Mouse (Mus musculus) hindbrain, embryonic 14.5 days (tissue): ENCODE results near the gene Myo1h. TPM values are rescaled to one million over a fixed set of nuclear protein-coding genes. Genes with fewer than 3 reads are reported as not detected.

Experiments
- ATAC-seq: fragments of 200-750 bp; cut with Nextera tagmentation; 2 replicates; pipeline ENCODE4 v1.8.0; 2017; ENCODE audit warnings: moderate number of reproducible peaks, mild to moderate bottlenecking, moderate TSS enrichment, moderate library complexity; ENCODE audit not compliant: low FRiP score
- DNase-seq: peaks from one replicate; pipeline ENCODE4 v3.0.0-alpha.2; 2015; ENCODE audit warnings: low spot score
- H3K27ac ChIP-seq: fragments of 300-500 bp; sonication (generic); 2 replicates; pipeline ENCODE4 v1.5.1; 2014; ENCODE audit warnings: mild to moderate bottlenecking, moderate library complexity
- H3K27me3 ChIP-seq: fragments of 300-500 bp; sonication (generic); 2 replicates; pipeline ENCODE4 v1.6.1; 2014; ENCODE audit warnings: mild to moderate bottlenecking, low read length, mixed read lengths; ENCODE audit not compliant: control insufficient read depth, insufficient read depth
- H3K36me3 ChIP-seq: fragments of 300-500 bp; sonication (generic); replicated peaks from 2 replicates; pipeline ENCODE4 v1.6.1; 2014; ENCODE audit not compliant: control insufficient read depth, insufficient read depth
- H3K4me1 ChIP-seq: fragments of 300-500 bp; sonication (generic); replicated peaks from 2 replicates; pipeline ENCODE4 v1.6.1; 2014; ENCODE audit warnings: antibody characterized with exemption, low read length, mixed read lengths; ENCODE audit not compliant: control insufficient read depth, insufficient read depth
- H3K4me2 ChIP-seq: fragments of 300-500 bp; sonication (generic); replicated peaks from 2 replicates; pipeline ENCODE4 v1.6.1; 2014; ENCODE audit warnings: mild to moderate bottlenecking, moderate library complexity
- H3K4me3 ChIP-seq: fragments of 300-500 bp; sonication (generic); replicated peaks from 2 replicates; pipeline ENCODE4 v1.5.1; 2014; ENCODE audit warnings: mild to moderate bottlenecking, low read length
- H3K9ac ChIP-seq: fragments of 300-500 bp; sonication (generic); 2 replicates; pipeline ENCODE4 v1.6.1; 2014
- H3K9me3 ChIP-seq: fragments of 300-500 bp; sonication (generic); 2 replicates; pipeline ENCODE4 v1.6.1; 2016; ENCODE audit warnings: low read length; ENCODE audit not compliant: control insufficient read depth
- WGBS: fragments of 180-500 bp; shearing (Covaris S2); extraction: QIAGEN DNeasy Blood & Tissue Kit; methylation state at CpG from one replicate; pipeline ENCODE4 v1.1.7; 2014; 5-methylcytosine and 5-hydroxymethylcytosine counted together
- microRNA-seq: library from miRNA; unstranded; fragments of <30 nt; microRNA quantifications from one replicate; pipeline ENCODE4, GENCODE M21; 2016
- polyA plus RNA-seq: library from polyadenylated mRNA; unstranded; fragments of >200 nt; fragmentation: Nextera tagmentation; extraction: Ambion mirVana; gene quantifications from 2 replicates; pipeline ENCODE4 v1.2.1, GENCODE M21; 2014

The Myo1h gene
- polyA plus RNA-seq, 1 experiment from 2014 or later, result 0.64 TPM

- Histone ChIP-seq H3K4me2 (no peak overlapping the region), H3K4me1 (no peaks in the 10 kb centered on the region), H3K9ac (no peak overlapping the region), H3K36me3 (peaks cover 100% of the 10 kb centered on the region), H3K27ac (no peak overlapping the region), H3K27me3 (no peaks in the 10 kb centered on the region), H3K9me3 (no peaks in the 10 kb centered on the region), H3K4me3 (no peak overlapping the region)
- 85% methylated on average over 10 of the region's 10 CpGs for WGBS
- DNase-seq, result no peak
- no peak for ATAC-seq
Measured at GRCm38 (mm10) chr5:114407269-114407668, 118.3 kb downstream of the Myo1h start.

GRCm38 (mm10) chr5:114407810-114408209 lies 118.8 kb downstream of the Myo1h start:
- no peak for ATAC-seq
- Histone ChIP-seq H3K4me1 (no peaks in the 10 kb centered on the region), H3K9ac (no peak overlapping the region), H3K36me3 (peaks cover 100% of the 10 kb centered on the region), H3K27me3 (no peaks in the 10 kb centered on the region), H3K4me2 (no peak overlapping the region), H3K9me3 (no peaks in the 10 kb centered on the region), H3K4me3 (no peak overlapping the region), H3K27ac (no peak overlapping the region)
- WGBS, result 92% methylated on average over 9 of the region's 9 CpGs
- no peak for DNase-seq

GRCm38 (mm10) chr5:114408846-114409245 lies 119.9 kb downstream of the Myo1h start:
- peaks cover 100% of the 10 kb centered on the region for H3K36me3 ChIP-seq
- WGBS, result 97% methylated on average over 11 of the region's 11 CpGs
- no peak overlapping the region for H3K4me2 ChIP-seq
- no peaks in the 10 kb centered on the region for H3K9me3 ChIP-seq
- H3K27me3 ChIP-seq, result no peaks in the 10 kb centered on the region
- ATAC-seq (no peak), DNase-seq (no peak)
- no peaks in the 10 kb centered on the region for H3K4me1 ChIP-seq
- no peak overlapping the region for H3K9ac ChIP-seq
- H3K4me3 ChIP-seq, result no peak overlapping the region
- no peak overlapping the region for H3K27ac ChIP-seq

GRCm38 (mm10) chr5:114410429-114410828 lies 121.5 kb downstream of the Myo1h start:
- WGBS, result 91% methylated on average over 13 of the region's 13 CpGs
- DNase-seq, result no peak
- H3K36me3 ChIP-seq, result peaks cover 100% of the 10 kb centered on the region

GRCm38 (mm10) chr5:114412361-114412998 lies 123.5 kb downstream of the Myo1h start:
- no peaks in the 10 kb centered on the region for H3K27me3 ChIP-seq
- no peak overlapping the region for H3K4me3 ChIP-seq
- ATAC-seq, result no peak
- no peaks in the 10 kb centered on the region for H3K4me1 ChIP-seq
- no peak for DNase-seq
- H3K9me3 ChIP-seq, result no peaks in the 10 kb centered on the region
- H3K27ac ChIP-seq, result no peak overlapping the region
- H3K9ac ChIP-seq, result no peak overlapping the region
- peaks cover 100% of the 10 kb centered on the region for H3K36me3 ChIP-seq
- WGBS, result 86% methylated on average over 23 of the region's 23 CpGs
- no peak overlapping the region for H3K4me2 ChIP-seq

More at GRCm38 (mm10) chr5:114410429-114410828, 121.5 kb downstream of the Myo1h start:
- no peaks in the 10 kb centered on the region for H3K9me3 ChIP-seq
- no peak overlapping the region for H3K27ac ChIP-seq
- no peaks in the 10 kb centered on the region for H3K27me3 ChIP-seq
- H3K4me2 ChIP-seq, result no peak overlapping the region
- no peak for ATAC-seq
- H3K4me1 ChIP-seq, result no peaks in the 10 kb centered on the region
- H3K4me3 ChIP-seq, result no peak overlapping the region
- no peak overlapping the region for H3K9ac ChIP-seq

GRCm38 (mm10) chr5:114413067-114413735 lies 124.2 kb downstream of the Myo1h start:
- H3K4me1 ChIP-seq, result no peaks in the 10 kb centered on the region
- WGBS, result 84% methylated on average over 16 of the region's 16 CpGs

More at GRCm38 (mm10) chr5:114413067-114413735, 124.2 kb downstream of the Myo1h start:
- Histone ChIP-seq H3K9me3 (no peaks in the 10 kb centered on the region), H3K27me3 (no peaks in the 10 kb centered on the region), H3K4me2 (no peak overlapping the region), H3K4me3 (no peak overlapping the region), H3K9ac (no peak overlapping the region), H3K36me3 (peaks cover 100% of the 10 kb centered on the region), H3K27ac (no peak overlapping the region)
- DNase-seq (no peak), ATAC-seq (no peak)

Small RNA genes lying within 50 kb of the gene (microRNA-seq; reads per million reads assigned to microRNA genes)
- not detected for gene Mir7027

Other genes starting within 250 kb of the Myo1h start
- 15.3 and 16.6 TPM in 2 replicates for gene Usp30, start 223.7 kb upstream of the Myo1h start, polyA plus RNA-seq
- 83.0 and 87.8 TPM in 2 replicates for gene Svop, start 197.6 kb upstream of the Myo1h start, polyA plus RNA-seq
- gene Alkbh2, start 160.9 kb upstream of the Myo1h start, polyA plus RNA-seq, result 6.2 and 7.1 TPM in 2 replicates
- 5.4 and 6.5 TPM in 2 replicates for gene Ung, start 158.8 kb upstream of the Myo1h start, polyA plus RNA-seq
- 3.6 and 3.7 TPM in 2 replicates for gene Acacb, start 142.6 kb upstream of the Myo1h start, polyA plus RNA-seq
- 0.24 and 0.56 TPM in 2 replicates for gene Foxn4, start 15.4 kb upstream of the Myo1h start, polyA plus RNA-seq
- 60.9 and 67.9 TPM in 2 replicates for gene Kctd10, start 91.3 kb downstream of the Myo1h start, polyA plus RNA-seq
- 45.9 and 48.2 TPM in 2 replicates for gene Ube3b, start 91.4 kb downstream of the Myo1h start, polyA plus RNA-seq
- 30.7 and 30.8 TPM in 2 replicates for gene Mmab, start 154.9 kb downstream of the Myo1h start, polyA plus RNA-seq
- gene Mvk, start 155.1 kb downstream of the Myo1h start, polyA plus RNA-seq, result 76.9 and 81.2 TPM in 2 replicates